Mouse (Mus musculus) MEL-GATA-1-ER (cell line): ENCODE measurements around the gene Cyp8b1.

Experiments used
- DNase-seq: peaks from one replicate; pipeline ENCODE4 v3.0.0-alpha.2; 2012; ENCODE audit warnings: low read depth; ENCODE audit errors: extremely low read depth

The Cyp8b1 gene

DNA sequence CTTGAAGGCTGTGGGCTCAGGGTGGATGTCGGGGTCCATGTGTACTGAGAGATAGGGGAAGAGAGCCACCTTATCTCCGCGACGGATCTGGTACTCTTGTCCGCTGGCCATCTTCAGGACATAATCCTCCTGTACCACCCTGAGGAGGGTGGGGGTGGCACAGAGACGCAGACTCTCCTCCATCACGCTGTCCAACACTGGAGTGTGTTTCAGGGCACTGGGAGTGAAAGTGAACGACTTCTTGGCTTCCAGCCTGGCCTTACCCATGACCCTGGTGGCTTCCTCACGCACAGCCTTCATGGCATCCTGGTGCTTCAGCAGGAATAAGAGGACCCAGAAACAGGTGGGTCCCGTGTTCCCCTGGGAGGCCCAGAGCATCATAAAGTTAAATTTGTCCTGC lies 1.0 kb downstream of the Cyp8b1 start:
- DNase-seq, result no peak

DNA sequence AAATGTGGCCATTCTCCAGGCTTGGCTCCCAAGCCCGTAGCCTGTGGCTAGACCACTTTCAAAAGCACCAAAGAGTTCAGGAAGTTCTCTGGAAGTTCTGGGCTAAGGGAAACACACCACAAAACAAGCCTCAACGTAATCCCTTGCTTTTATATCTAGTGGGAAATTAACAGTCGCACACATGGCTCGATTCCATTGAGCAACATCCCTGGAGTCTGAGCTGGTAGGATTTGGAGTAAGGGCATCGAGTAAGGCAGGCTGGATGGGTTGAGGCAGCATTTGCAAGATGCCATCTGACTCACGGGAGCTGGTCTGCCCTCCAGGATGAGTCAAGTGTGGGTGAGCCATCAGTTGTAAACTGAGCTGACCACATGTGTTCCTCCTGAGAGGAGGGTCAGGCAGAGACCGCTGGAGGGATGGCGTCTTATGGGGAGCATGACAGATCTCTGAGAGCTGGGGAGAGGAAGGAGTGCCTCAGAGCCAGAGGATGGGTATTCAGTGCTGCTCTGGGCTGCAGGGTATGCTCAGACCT lies 1.8 kb downstream of the Cyp8b1 start:
- no peak for DNase-seq

DNA sequence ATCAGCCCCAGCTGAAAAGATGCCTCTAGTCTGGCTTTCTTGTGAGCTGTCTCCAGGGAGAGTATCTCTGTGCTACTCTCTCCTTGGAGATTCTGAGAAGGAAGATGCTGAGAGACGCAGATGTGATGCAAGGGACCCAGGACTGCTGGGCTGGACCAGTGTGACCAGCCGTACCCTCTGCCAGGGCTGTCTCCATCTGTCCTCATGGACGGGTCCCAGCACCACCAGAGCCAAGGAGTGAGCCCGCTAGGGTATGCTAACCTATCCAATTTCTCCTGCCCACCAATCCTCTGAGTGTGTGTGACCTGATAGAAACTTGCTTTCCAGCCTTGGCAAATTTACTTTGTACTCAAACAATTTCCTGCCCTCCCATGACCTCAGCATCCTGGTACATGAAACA lies 3.3 kb downstream of the Cyp8b1 start:
- DNase-seq, result no peak

DNA sequence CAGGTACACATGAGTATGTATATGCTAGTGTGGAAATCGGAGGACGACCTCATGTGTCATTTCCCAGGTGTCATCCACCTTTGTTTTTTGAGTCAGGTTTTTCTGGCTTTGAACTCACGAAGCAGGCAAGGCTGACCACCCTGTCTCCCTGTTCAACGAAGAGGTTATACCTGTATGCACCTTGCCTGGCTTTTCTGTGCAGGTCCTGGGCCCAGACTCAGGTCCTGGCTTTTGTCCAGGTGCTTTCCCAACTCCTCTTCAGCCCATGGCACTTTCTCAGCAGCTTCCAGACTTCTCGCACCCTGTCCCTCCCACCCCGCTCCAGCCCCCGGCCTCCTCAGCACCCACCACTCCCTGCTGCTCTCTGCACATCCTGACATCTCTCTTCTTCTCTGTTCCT lies 4.9 kb downstream of the Cyp8b1 start:
- no peak for DNase-seq

DNA sequence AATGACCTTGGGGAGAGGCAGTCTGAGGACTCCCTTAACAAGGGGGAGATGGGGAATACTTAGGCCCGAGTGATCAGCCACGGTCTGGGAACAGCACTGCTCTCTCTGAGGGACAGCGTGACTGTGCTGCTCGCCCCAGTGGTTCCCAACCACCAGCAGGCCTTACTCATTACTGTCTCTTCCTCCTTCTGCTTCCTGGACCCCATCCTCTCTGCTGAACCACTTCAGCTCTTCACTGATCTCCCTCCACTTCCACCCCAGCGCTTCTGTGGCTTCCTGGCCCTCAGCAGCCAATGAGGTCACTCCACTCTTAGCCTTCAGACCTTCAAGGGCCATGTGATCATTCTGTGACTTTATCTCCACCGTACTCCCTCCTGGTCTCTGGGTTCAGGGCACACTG lies 6.5 kb downstream of the Cyp8b1 start:
- DNase-seq, result no peak

DNA sequence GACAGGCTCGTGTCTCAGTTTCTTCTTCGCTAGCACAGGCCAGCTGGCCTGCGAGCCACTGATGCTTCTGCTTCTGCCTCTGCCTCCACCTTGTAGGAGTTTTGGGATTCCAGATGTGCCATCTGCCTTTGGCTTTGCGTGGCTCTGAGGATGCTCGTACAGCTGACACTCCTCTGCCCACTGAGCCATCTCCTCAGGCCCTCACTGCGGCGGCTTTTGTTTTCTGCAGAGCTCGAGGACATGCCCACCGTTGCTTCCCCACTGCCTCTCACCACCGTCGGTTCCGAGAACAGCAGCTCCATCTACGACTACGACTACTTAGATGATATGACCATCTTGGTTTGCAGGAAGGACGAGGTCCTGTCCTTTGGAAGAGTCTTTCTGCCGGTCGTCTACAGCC lies 7.8 kb downstream of the Cyp8b1 start:
- no peak for DNase-seq

- no peak for DNase-seq
These were observed 8.6 kb downstream of the Cyp8b1 start for GRCm38 (mm10) chr9:121907356-121908070.

GRCm38 (mm10) chr9:121906456-121906855 lies 9.6 kb downstream of the Cyp8b1 start:
- DNase-seq, result no peak

DNA sequence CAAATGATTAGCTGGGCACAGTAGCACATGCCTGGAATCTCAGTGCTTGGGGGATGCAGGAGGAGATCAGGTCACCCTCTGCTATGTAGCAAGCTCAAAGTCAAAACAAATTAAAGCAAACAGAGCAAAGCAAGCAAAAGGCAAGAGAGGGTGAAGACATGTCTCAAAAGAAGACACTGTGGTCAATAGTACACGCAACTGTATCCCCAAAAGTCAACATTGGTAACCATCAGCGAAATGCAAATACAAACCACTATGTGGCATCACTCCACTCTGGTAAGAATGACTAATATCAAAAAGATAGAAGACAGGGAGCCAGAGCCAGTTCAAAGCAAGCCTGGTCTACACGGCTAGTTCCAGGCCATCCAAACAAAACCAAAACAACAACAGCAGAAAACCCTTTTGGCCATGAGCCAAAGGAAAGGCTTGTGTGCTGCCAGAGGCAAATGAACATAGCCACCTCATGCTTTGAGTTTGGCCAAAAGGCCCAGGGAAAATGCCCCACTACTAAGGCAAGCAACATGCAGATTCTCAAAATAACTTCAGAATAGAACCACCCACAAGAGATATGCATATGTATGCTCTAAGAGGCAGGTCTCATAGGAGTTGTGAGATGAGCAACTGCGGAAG lies 10.4 kb downstream of the Cyp8b1 start:
- DNase-seq, result no peak

DNA sequence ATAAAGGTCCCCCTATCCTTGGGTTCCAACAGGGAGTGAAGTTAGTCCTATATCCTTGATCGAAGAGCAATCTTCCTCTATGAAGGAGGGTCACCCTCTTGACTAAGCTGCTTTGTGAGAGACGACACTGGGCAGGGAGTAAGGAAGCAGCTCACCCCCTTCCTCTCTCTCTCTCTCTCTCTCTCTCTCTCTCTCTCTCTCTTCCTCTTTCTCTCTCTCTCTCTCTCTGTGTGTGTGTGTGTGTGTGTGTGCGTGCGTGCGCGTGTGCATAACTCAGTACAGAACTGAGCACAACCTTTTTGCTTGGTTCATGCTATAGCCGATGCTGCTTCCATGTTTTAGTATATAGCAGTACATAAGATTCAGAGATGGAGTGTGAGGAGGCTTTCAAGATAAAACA lies 11.2 kb downstream of the Cyp8b1 start:
- no peak for DNase-seq

DNA sequence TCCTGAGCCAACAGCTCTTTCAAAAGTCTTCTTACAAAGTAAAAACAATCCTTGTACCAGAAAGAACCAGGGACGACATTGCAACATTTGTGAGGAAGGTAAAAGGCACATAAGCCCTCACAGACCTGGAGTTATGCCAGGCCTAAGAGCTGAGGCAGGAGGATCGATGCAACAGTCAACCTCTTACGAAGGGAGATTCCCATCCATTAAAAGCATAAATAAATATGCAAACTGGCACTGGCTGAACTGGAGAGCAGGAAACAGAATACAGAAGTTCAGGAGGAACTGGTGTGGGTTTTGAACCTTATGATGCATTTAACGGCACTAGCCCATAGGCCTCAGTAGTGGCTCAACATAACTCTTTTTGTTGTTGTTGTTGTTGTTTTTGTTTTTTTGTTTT lies 11.8 kb downstream of the Cyp8b1 start:
- DNase-seq, result no peak

DNA sequence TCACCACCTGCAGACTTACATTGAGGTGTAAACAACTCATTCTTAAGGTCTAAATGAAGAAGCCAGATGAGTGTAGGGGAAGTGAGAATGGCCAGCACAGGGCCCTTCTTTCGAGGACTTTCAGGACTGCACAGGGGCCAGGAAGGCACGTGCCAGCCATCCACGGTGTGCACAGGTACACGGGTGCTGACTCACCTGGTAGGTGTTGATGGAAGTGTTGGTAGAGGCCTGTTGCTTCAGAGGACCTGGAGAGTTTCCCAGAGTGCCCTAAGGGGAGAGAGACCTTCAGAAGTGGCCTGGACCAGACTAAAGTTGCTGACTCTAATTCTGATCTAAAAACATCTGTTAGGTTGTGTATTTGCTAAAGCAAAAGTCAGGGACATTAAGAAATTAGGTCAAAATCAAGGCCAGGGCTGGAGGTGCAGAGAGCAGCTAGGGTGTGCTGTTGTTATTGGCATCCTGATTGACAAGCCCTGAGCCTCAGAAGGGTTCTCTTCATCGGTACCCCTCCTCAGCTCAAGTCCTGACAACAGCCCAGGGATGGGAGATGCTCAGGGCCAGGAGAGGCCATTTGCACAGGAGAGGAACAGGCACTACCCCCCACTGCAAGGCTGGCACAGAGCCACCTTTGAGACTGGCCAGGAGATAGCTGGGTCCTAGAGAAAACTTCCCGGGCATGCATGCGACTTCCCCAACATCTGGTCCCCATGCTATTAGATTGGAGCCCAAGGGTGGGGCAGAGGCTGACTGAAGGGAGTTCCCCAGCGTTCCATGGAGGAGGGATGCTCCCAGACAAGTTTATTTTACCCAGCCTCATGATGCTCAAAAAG lies 12.4 kb downstream of the Cyp8b1 start:
- DNase-seq, result no peak

DNA sequence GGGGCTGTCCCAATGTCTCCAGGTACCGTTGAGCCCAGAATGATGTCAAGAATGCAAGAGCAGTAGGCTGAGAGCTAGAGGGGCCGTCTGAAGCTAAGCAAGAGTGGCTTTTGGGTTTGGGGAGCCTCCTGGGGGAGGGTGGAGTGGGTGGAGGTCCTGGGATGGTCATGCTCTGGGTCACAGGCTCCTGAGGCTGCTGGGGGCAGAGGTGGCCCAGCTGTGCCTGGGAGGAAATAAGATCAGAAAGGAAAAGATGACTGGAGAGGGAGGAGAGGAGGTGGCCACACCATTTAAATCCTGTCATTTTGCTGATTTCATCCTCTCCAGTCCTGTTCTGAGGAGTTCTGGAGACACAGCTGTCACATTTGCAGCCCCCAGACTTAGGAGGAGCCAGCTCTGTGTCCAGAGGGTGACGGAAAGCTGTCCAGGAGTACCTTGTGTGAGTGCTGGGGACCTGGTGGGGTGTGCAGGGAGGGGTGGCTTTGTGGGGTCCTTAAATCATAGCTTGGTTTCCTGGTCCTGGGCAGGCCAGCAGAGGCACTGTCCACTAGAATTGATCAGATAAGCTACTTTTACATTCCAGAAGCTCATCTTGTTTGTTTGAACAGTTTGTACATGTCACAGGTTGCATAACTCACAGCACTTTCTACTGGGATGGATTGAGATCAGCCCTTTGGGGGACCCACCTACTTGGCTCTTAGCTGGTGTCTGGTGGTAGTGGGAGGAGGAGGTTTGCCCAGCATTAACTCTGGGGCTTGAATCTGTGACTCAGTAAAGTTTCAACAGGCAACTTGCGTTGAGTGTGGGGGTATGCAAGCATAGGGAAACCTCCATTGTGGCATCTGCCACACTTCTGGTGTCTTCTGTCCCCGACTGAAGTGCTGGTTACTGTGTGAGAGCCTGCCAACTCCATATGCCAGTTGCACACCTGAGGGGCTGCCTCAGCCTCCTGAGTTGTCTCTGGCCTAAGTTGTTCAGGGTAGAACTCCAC lies 14.1 kb downstream of the Cyp8b1 start:
- no peak for DNase-seq

DNA sequence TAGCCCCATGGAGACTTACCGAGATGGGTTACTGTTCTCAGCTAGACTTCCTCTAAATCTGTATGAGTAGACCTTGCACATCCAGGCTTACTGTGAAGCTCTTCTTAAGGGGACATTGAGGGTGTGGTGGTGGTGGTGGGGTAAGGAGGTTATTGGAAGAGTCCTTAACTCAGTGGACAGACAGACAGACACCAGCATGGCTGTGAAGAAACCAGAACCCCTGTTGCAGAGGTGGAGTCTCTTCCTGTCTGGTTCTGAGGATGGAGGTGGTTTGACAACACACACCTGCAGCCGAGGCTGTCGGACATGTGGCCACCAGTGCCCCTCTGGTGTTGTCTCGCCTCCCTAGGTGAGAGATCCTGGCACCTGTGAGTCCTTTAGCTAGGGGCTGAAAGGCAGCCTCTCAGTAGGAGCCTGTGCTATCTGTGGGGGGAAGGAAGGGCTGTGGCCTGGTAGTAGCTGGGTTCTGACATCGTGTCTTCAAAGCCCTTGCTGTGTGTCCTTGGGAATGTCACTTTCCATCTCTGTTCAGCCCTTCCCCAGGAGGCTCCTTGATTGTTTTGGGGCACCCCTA lies 15.7 kb downstream of the Cyp8b1 start:
- no peak for DNase-seq

- no peak for DNase-seq
These were observed 16.8 kb downstream of the Cyp8b1 start for GRCm38 (mm10) chr9:121899306-121899705.

DNA sequence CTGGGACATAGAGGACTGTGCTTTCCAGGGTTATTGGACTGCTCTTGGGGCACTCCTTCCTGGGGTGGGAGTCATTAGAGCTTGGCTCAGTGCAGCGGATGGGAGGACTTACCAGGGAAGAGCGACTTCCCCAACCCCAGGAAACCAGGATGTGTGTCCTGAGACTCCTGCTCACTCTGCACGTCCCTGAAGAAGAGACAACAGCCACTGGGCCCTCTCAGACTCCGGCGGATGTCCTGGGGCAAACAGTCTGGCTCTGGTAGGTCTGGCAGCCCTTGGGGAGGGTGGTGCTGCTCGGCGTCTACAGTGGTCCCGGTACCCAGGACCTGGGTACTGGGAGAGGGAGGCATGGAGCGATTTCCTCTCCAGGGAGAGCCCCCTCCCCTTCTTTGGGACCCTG lies 17.9 kb downstream of the Cyp8b1 start, which contains the start of gene Ackr2:
Gene Ackr2, plus strand, starts transcription at position 111 of the 400 bp plus-strand sequence.
- no peak for DNase-seq

GRCm38 (mm10) chr9:121896820-121897219 lies 19.3 kb downstream of the Cyp8b1 start:
- no peak for DNase-seq

GRCm38 (mm10) chr9:121895392-121895993 lies 20.6 kb downstream of the Cyp8b1 start:
- no peak for DNase-seq

DNA sequence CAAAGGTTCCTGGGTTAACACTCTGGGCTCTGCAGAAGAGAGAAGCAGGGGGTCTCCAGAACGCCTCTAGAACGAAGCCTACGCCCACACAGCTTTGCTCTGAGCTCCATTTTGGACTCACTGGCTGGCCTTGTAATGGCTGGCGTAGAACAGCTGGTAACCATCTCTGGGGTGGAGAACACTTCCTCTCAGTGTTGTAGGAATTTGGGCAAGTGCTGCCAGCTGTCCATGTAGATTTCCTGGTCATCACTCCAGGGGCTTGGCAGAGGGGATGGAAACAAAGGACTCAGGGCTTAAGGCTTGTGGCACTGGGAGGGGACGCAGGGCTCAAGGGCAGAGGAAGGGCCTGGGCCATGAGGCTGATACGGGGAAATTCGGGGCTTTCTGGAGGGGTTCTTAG lies 21.7 kb downstream of the Cyp8b1 start:
- no peak for DNase-seq

DNA sequence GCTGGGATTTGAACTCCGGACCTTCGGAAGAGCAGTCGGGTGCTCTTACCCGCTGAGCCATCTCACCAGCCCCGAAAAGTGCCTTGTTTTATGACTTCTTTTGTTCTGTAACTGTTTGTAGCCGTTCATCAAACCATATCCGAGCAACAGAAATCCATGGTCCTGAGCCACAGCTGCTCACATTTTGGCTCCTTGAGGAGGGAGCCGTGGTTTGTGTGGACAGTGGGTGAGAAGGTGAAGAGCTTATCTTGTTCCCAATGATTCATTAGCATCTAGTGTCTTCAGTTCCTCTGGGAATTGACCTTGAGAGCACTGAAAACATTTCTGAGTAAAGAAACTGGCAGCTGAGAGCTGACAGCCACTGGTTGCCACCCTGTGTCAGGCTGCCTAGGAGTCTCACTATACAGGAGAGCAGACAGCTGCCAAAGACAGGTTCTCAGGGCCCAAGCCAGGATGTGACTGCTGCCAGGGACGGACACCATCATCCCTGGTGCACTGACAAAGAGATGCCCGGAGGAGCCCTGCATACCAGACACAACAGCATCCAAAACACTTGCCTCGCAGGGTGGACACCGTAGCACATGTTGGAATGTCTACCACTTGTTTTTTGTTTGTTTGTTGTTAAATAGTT lies 23.9 kb downstream of the Cyp8b1 start:
- DNase-seq, result no peak
